Mouse (Mus musculus) midbrain, embryonic 14.5 days (tissue): ENCODE data around the gene Gm20388. TPM values are rescaled to one million over a fixed set of nuclear protein-coding genes. Genes with fewer than 3 reads are reported as not detected.

Experiments
- ATAC-seq: fragments of 200-750 bp; cut with Nextera tagmentation; 2 replicates; pipeline ENCODE4 v1.8.0; 2017; ENCODE audit warnings: moderate number of reproducible peaks, moderate library complexity; ENCODE audit not compliant: low FRiP score, low TSS enrichment
- DNase-seq: peaks from one replicate; pipeline ENCODE4 v3.0.0-alpha.2; 2015
- H3K27ac ChIP-seq: fragments of 300-500 bp; sonication (generic); replicated peaks from 2 replicates; pipeline ENCODE4 v1.5.1; 2014; ENCODE audit warnings: mild to moderate bottlenecking, low read depth, low read length, moderate library complexity
- H3K27me3 ChIP-seq: fragments of 300-500 bp; sonication (generic); 2 replicates; pipeline ENCODE4 v1.6.1; 2014; ENCODE audit warnings: low read length, control low read depth, mixed read lengths; ENCODE audit not compliant: control insufficient read depth, insufficient read depth
- H3K36me3 ChIP-seq: fragments of 300-500 bp; sonication (generic); 2 replicates; pipeline ENCODE4 v1.6.1; 2014; ENCODE audit warnings: low read length, control low read depth; ENCODE audit not compliant: control insufficient read depth, insufficient read depth
- H3K4me1 ChIP-seq: fragments of 300-500 bp; sonication (generic); 2 replicates; pipeline ENCODE4 v1.6.1; 2014; ENCODE audit warnings: mild to moderate bottlenecking, antibody characterized with exemption, low read length, control low read depth; ENCODE audit not compliant: control insufficient read depth, insufficient read depth
- H3K4me2 ChIP-seq: fragments of 300-500 bp; sonication (generic); 2 replicates; pipeline ENCODE4 v1.6.1; 2014; ENCODE audit warnings: mild to moderate bottlenecking, low read length, moderate library complexity
- H3K4me3 ChIP-seq: fragments of 300-500 bp; sonication (generic); replicated peaks from 2 replicates; pipeline ENCODE4 v1.5.1; 2014; ENCODE audit warnings: low read depth, low read length
- H3K9ac ChIP-seq: fragments of 300-500 bp; sonication (generic); replicated peaks from 2 replicates; pipeline ENCODE4 v1.6.1; 2014; ENCODE audit warnings: mild to moderate bottlenecking, low read length, moderate library complexity
- H3K9me3 ChIP-seq: fragments of 300-500 bp; sonication (generic); 2 replicates; pipeline ENCODE4 v1.6.1; 2016; ENCODE audit warnings: low read length, control low read depth, mixed read lengths; ENCODE audit not compliant: control insufficient read depth
- WGBS: fragments of 180-500 bp; shearing (Covaris S2); extraction: QIAGEN DNeasy Blood & Tissue Kit; methylation state at CpG from one replicate; pipeline ENCODE4 v1.1.7; 2014; 5-methylcytosine and 5-hydroxymethylcytosine counted together
- polyA plus RNA-seq: library from polyadenylated mRNA; unstranded; fragments of >200 nt; fragmentation: Nextera tagmentation; extraction: Ambion mirVana; gene quantifications from 2 replicates; pipeline ENCODE4 v1.2.1, GENCODE M21; 2014

Gene Gm20388
- polyA plus RNA-seq, 1 experiment from 2014 or later: 4.1 TPM

DNA sequence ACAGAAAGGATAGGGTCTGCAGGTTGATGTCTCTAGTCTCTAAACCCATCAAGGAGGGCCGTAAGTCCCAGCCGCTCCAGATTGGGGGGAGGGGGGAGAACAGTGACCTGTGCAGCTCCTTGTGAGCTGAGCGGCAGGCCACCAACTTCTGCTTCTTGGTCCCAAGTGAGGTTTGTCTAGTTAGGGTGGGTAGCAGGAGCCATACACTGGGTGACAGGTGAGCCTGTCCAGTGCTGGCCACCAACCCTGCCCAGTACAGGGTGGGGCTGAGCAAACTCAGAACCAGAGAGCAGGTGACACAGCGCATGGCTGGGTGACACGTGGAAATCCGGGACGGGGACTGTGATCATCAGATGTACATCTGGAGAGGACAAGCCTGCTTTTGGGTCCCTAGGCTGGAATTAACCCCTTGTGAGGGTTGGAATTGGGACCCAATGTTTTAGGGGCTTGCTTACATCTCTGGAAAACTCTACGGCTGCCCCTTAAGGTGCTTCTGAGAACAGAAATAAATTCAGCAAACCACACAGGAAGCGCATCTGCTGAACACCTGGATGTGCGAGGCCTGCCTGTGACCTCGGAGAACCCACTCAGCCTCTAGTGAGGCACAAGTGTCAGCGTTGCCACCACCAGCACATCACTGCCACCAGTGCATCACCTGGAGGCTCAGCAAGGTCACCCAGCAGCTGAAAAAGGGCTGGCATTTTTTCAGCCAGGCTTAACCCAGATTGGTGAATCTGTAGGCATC, 2791.0 kb downstream of the Gm20388 start:
- no peak overlapping the region for H3K4me2 ChIP-seq
- H3K27ac ChIP-seq: no peak overlapping the region
- ATAC-seq (no peak), DNase-seq (no peak)
- no peak overlapping the region for H3K4me3 ChIP-seq
- H3K9ac ChIP-seq: no peak overlapping the region
- no peaks in the 10 kb centered on the region for H3K36me3 ChIP-seq
- no peaks in the 10 kb centered on the region for H3K27me3 ChIP-seq
- no peaks in the 10 kb centered on the region for H3K9me3 ChIP-seq
- 88% methylated on average over 12 of the region's 12 CpGs for WGBS
- 0 out of 2 replicates have a peak, but pooled peaks cover 6% of the 10 kb centered on the region for H3K4me1 ChIP-seq

DNA sequence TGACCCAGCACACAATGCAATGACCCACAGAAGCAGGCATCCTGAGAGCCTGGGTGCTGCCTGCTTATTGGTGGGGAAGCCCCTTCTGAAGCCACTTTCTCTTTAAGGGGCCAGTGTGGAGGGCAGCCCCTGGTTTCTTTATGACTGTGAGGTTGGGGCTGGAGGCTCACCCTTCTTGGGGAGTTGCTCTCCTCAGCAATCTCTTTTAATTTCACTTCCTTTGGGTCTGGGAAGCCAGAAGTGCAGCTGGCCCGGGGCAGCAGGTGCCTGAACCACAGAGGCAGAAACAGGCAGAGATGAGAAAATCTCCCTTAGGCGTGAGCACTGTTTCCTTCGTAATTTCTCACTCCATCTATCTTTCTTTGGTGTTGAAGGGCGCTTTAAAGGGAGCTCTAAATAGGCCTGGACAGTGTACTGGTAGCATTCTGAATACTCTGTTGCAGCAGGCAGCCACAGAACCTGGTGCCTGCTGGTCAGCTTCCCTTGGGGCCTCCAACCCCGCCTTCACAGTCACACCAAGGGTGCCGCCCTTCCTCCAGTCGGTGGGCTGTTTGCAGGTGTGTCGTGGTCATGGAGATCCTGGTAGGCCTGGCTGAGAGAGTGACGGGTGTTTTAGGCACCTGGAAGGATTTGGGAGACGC, 2791.8 kb downstream of the Gm20388 start:
- WGBS: 63% methylated on average over 10 of the region's 10 CpGs
- ATAC-seq (no peak), DNase-seq (no peak)
- Histone ChIP-seq H3K27me3 (no peaks in the 10 kb centered on the region), H3K4me1 (0 out of 2 replicates have a peak, but pooled peaks cover 6% of the 10 kb centered on the region), H3K27ac (no peak overlapping the region), H3K36me3 (no peaks in the 10 kb centered on the region), H3K9ac (no peak overlapping the region), H3K9me3 (no peaks in the 10 kb centered on the region), H3K4me2 (no peak overlapping the region), H3K4me3 (no peak overlapping the region)

GRCm38 (mm10) chr8:122702957-122703356, 2792.3 kb downstream of the Gm20388 start:
- ATAC-seq: no peak
- no peaks in the 10 kb centered on the region for H3K27me3 ChIP-seq
- H3K27ac ChIP-seq: no peak overlapping the region
- DNase-seq: no peak
- H3K36me3 ChIP-seq: no peaks in the 10 kb centered on the region
- no peak overlapping the region for H3K9ac ChIP-seq
- H3K4me2 ChIP-seq: no peak overlapping the region
- WGBS: 89% methylated on average over 6 of the region's 6 CpGs
- no peaks in the 10 kb centered on the region for H3K9me3 ChIP-seq
- H3K4me1 ChIP-seq: 0 out of 2 replicates have a peak, but pooled peaks cover 6% of the 10 kb centered on the region
- no peak overlapping the region for H3K4me3 ChIP-seq

GRCm38 (mm10) chr8:122704612-122705011, 2794.0 kb downstream of the Gm20388 start:
- WGBS: 88% methylated on average over 3 of the region's 3 CpGs
- H3K9me3 ChIP-seq: no peaks in the 10 kb centered on the region

GRCm38 (mm10) chr8:122705901-122706561, 2795.4 kb downstream of the Gm20388 start:
- Histone ChIP-seq H3K27me3 (no peaks in the 10 kb centered on the region), H3K36me3 (no peaks in the 10 kb centered on the region), H3K4me1 (0 out of 2 replicates have a peak, but pooled peaks cover 10% of the 10 kb centered on the region), H3K4me2 (no peak overlapping the region), H3K4me3 (no peak overlapping the region), H3K9me3 (no peaks in the 10 kb centered on the region), H3K9ac (no peak overlapping the region), H3K27ac (no peak overlapping the region; the same call in 1 of the 2 replicates)
- DNase-seq: peak; percentile 31
- no peak for ATAC-seq
- 20% methylated on average over 12 of the region's 12 CpGs for WGBS

More at GRCm38 (mm10) chr8:122704612-122705011, 2794.0 kb downstream of the Gm20388 start:
- no peak overlapping the region for H3K4me2 ChIP-seq
- H3K4me1 ChIP-seq: 0 out of 2 replicates have a peak, but pooled peaks cover 10% of the 10 kb centered on the region
- DNase-seq: no peak
- H3K4me3 ChIP-seq: no peak overlapping the region
- no peak overlapping the region for H3K9ac ChIP-seq
- ATAC-seq: no peak
- H3K27ac ChIP-seq: no peak overlapping the region
- H3K36me3 ChIP-seq: no peaks in the 10 kb centered on the region
- H3K27me3 ChIP-seq: no peaks in the 10 kb centered on the region

GRCm38 (mm10) chr8:122707184-122707583, 2796.5 kb downstream of the Gm20388 start:
- DNase-seq: no peak
- no peak overlapping the region for H3K4me3 ChIP-seq
- no peak overlapping the region for H3K27ac ChIP-seq
- no peak overlapping the region for H3K9ac ChIP-seq
- no peaks in the 10 kb centered on the region for H3K27me3 ChIP-seq
- no peaks in the 10 kb centered on the region for H3K36me3 ChIP-seq
- H3K9me3 ChIP-seq: no peaks in the 10 kb centered on the region
- no peak overlapping the region for H3K4me2 ChIP-seq
- ATAC-seq: no peak
- WGBS: 75% methylated on average over 4 of the region's 4 CpGs
- 0 out of 2 replicates have a peak, but pooled peaks cover 10% of the 10 kb centered on the region for H3K4me1 ChIP-seq

DNA sequence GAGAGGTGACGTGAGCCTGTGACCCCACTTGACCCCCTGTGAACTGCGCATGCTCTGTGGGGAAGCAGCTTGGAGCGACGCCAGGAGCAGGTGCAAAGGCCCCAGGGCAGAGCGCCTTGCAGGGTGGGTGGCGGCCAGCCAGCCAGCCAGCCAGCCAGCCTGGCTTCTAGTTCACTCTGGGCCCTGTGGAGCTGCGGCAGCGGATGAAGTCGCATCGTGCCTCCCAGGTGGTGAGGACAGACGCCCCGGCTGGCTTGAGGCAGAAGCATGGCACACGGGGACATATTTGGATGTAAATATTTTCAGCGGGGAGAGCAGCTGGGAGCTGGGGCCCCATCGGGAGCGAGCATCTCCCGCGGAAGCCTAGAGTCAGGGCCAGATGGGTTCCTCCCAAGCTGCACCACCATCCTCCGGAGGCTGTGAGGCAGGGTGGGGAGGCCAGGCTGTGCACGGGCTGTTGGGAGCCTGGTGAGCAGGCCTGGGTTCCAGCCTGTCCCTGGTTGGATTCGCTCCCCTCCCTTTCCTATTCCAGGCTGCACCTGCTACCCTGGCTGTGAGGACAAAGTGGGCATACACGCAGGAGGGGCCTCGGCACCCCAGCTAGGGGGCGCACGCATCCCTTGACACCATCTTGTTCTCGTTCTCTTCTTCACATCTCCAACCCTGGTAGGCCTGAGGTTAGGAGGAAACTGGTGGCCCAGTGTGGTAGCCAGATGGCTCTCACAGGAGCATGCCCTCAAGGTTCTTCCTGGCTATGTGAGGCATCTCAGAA, 2798.9 kb downstream of the Gm20388 start:
- peak; percentile 14; the same call in 1 of the 2 replicates for ATAC-seq
- Histone ChIP-seq H3K27ac (0 out of 2 replicates have a peak overlapping the region, but pooled peaks have one; percentile 20), H3K9me3 (no peaks in the 10 kb centered on the region)

DNA sequence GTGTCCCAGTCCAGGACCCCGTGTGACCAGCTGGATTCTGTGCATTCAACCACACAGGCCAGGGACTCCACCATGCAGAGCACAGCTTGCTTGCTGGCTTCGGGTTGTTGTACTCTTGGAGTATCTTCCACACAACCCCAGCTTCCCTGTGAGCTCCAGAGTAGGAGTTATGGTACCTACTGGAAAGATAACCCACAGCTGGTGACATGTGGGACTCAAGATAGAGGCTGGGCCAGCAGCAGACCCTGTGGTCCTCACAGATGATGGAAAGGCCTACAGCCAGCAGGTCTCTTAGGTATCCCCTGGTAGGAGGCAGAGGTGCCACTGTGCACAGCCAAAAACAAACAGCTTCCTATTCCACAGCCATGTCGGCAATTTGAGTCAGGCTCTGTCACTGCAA, 2800.8 kb downstream of the Gm20388 start:
- Histone ChIP-seq H3K4me2 (no peak overlapping the region), H3K9me3 (no peaks in the 10 kb centered on the region), H3K4me1 (0 out of 2 replicates have a peak, but pooled peaks cover 4% of the 10 kb centered on the region), H3K9ac (no peak overlapping the region), H3K27ac (no peak overlapping the region), H3K36me3 (no peaks in the 10 kb centered on the region), H3K27me3 (no peaks in the 10 kb centered on the region), H3K4me3 (no peak overlapping the region)
- DNase-seq: no peak
- WGBS: 86% methylated on average over 3 of the region's 3 CpGs
- ATAC-seq: no peak

More for the DNA sequence above, 2798.9 kb downstream of the Gm20388 start:
- no peak overlapping the region for H3K4me3 ChIP-seq
- 28% methylated on average over 26 of the region's 26 CpGs for WGBS
- H3K36me3 ChIP-seq: no peaks in the 10 kb centered on the region
- H3K4me2 ChIP-seq: no peak overlapping the region
- H3K4me1 ChIP-seq: 0 out of 2 replicates have a peak, but pooled peaks cover 10% of the 10 kb centered on the region
- no peaks in the 10 kb centered on the region for H3K27me3 ChIP-seq
- DNase-seq: peak; percentile 41
- H3K9ac ChIP-seq: no peak overlapping the region
